Mouse (Mus musculus) frontal cortex, adult 2 months (tissue): ENCODE data around the gene Ptprg. TPM values are rescaled to one million over a fixed set of nuclear protein-coding genes. Genes with fewer than 3 reads are reported as not detected.

ENCODE experiments used
- DNase-seq, 2 experiments: peaks; one replicate each; pipeline ENCODE4 v3.0.0; 2022; ENCODE audit warnings: low spot score in 1 of 2; ENCODE audit errors: extremely low spot score in 1 of 2
- polyA plus RNA-seq: library from polyadenylated mRNA; depleted of rRNA; stranded (reverse); fragments of >200 nt; gene quantifications from 2 replicates; pipeline ENCODE4 v1.2.3, GENCODE M21; 2012

Gene Ptprg
- polyA plus RNA-seq, 1 experiment: 37.9 TPM

GRCm38 (mm10) chr14:12112548-12113011, 559.2 kb downstream of the Ptprg start:
- DNase-seq: peak in 1 of 2 experiments; percentile 10

DNA sequence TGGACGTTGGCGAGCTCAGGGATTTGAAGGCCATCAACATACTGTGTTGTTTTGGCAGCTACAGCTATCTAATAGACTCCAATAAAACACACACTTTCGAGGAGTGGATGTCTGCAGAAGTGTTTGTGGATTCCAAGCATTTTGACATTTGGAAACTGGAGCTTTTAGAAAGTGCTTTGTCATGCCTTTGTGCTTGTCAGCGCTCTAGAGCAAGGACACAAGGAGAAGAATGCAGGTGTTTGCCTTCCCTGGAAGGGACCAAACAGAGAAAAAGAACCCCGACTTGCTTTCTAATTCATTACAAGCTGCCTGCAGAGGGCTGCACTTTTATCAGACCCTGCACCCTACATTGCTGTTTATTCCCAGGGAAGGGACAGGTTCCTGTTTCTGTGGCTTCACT, 560.0 kb downstream of the Ptprg start:
- peak in 1 of 2 experiments; percentile 13 for DNase-seq

DNA sequence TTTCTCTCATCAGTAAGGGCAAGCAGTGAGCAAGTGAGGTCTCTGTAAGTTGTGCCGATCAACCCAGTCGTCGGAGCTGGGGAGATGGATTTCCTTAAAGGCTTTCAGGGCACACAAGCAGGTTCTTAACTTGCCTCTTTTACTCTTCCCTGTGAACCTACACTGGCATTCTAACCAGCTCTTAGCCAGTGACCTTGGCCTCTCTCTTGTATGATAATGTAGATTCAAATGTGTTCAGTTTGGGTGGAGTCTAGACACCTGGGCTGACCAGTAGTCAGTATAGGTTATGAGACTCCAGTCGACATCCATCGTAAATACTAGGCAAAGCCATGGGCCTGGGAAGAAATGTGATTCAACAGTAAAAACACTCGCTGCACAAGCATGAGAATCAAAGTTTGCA, 560.7 kb downstream of the Ptprg start:
- DNase-seq: no peak

DNA sequence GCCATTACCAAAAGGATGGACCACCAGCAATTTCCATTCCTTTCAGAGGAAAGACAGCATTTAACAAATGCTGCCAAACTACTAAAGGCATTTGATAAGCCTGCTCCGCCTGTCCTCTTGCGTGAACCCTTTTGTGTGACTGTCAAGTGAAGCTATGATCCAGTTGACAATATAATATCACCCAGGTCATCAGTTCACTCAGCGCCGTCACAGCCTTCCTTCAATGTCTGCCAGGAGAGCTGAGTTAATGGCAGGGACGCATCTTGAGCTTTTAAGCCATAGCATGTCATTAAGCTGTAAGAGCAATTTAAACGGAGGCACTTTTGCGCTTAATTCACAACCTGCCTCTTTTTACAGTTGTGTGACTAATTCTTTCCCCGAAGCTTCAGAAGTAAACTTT, 565.9 kb downstream of the Ptprg start:
- DNase-seq: no peak

DNA sequence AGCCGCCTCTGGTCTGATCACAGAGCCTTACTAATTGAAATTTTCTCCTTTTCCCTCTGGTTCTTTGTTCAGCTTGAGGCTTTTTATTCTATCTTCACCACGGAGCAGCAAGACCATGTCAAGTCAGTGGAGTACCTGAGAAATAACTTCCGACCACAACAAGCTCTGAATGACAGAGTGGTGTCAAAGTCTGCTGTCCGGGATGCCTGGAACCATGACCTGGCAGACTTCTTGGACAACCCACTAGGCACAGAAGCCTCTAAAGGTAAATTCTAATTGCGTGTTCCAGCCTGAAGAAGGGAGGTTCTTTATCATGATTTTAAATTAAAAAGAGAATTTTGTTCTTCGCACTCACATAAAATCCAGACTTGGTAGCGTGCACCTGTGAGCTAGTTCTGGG, 568.6 kb downstream of the Ptprg start:
- DNase-seq: no peak

DNA sequence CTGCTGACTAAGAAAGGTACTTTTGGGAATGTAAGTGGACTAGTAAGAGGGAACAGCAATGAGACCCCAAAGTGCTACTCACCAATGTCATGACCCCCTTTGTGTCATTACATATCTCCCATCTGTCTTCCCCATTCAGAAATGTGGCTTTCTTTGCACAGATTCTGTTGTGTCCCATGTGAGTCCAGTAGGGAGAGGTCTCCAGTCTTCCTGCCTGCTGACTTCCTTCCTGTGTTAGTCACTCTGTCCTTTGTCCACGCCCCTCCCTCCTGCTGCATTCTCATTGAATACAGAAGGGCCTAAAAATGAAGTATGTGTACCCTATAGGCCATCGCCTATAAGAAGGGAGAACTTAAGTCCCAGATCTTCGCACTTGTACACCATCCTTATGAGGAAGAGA, 571.4 kb downstream of the Ptprg start:
- DNase-seq: no peak

DNA sequence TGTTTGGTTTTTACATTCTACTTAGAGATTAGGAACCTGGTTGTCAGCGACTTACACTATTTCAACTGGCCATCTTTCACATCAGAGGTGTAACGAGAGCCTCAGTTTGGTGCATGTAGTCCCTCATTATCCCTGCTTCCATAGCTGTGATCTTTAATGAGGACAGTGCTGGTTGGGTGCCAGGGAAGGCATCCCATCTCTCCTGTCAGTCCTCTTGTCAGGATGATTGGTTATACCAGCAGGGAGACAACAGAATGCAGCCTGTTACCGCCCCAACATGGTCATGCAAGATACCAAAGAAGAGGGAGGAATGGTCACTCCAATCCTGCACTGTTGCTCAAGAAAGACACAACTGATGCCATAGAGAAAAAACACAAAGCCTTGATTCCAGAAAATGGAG, 574.6 kb downstream of the Ptprg start:
- DNase-seq: no peak

- DNase-seq: no peak
Observed at GRCm38 (mm10) chr14:12132046-12132615, 578.8 kb downstream of the Ptprg start.

GRCm38 (mm10) chr14:12133163-12133562, 579.8 kb downstream of the Ptprg start:
- DNase-seq: no peak

GRCm38 (mm10) chr14:12134504-12134903, 581.2 kb downstream of the Ptprg start:
- no peak for DNase-seq

- no peak for DNase-seq
Observed at GRCm38 (mm10) chr14:12136536-12136935, 583.2 kb downstream of the Ptprg start.

DNA sequence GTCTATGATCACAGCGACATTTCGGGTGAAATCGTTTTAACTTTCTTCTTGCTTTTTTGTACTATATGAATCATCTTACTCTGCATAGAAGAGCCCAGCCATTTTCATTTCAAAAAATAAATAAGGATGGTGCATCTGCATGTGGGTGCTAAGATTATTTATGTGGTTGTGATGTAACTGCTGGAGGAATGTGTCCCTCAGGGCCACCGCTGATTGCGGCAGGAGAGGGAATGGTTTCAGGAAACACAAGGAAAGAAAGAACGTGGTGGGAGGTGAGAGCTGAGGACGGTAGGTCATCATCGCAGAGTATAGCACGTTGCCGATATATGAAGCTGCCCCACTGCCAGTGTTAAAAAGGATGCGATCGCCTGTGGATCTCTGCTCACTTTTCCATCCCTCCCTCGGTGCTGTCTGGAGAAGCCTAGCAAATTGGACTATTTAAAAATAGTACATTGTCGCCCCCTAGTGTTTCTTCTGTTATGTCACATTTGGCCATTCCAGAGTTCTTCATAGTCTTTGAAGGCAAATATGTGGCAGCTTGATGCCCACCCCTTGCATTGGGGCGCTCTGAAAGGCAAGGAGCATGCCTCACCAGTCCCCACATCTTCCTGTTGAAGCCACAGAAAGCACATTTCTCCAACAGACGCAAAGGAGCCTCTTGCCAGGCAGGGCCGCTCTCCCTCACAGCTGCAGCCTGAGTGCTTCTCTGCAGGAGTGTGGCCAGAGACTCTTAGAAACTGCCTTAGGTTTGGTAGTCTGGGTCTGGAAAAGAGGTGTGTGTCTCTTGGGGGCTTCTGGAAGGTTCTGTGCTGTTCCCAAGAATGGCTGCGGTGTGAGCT, 586.5 kb downstream of the Ptprg start:
- peak; percentile 73 to 94 for DNase-seq

DNA sequence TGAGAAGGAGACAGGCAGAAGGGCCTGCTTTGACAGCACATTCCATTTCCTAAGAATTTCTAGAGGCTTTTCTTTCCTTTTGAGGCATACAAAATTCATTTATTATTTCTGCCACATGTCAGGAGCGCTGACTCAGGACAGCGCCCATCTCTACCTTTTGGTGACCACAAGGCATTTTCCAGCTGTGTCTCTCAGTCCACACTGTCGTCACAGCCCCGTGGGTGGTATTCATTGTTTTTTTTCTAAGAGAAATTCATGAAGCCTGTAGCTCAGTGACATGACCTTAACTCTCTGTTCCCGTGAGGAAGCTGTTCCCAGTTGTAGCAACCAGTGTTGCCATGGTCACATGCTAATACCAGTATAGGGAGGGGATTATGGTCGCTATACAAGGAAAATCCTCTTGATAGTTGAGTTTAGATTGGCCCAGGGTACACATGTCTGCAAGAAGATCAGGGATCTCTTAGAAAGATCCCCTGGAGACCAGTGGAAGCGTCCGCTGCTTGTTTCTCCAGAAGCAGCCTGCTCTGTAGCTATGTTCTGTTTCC, 590.7 kb downstream of the Ptprg start:
- DNase-seq: no peak

DNA sequence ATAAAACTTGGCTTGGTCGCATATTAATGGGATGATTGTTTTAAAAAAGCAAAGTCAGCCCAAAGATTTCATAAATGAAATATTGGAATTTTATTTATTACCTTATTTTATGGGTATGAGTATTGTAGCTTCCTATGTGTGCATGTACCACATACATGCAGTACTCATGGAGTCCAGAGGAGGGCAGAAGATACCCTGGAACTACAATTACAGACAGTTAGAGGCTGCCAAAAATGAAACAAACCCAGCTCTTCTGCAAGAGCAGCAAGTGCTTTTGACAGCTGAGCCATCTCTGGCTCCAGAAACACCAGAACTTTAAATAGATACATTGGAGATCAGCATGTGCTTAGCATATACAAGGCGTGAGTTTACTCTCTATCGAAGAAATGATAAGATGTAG, 592.6 kb downstream of the Ptprg start:
- DNase-seq: peak in 1 of 2 experiments; percentile 28

DNA sequence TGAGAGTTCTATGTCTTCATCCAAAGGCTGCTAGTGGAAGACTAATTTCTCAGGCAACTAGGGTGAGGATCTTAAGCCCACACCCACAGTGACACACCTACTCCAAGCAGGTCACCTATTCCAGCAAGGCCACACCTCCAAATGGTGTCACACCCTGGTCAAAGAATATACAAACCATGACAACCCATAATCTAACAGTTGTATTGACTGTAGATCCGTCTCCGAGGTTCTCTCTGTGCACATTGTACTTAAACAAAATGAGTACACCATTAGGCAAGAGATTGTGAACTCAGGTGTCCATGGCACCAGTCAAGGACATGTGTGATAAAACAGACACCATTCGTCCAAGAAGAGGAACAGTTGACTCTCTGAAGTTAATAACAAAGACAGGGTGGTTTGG, 596.2 kb downstream of the Ptprg start:
- no peak for DNase-seq

- DNase-seq: peak; percentile 53 to 90
Observed at GRCm38 (mm10) chr14:12151927-12152326, 598.6 kb downstream of the Ptprg start.

GRCm38 (mm10) chr14:12152748-12153147, 599.4 kb downstream of the Ptprg start:
- DNase-seq: no peak

DNA sequence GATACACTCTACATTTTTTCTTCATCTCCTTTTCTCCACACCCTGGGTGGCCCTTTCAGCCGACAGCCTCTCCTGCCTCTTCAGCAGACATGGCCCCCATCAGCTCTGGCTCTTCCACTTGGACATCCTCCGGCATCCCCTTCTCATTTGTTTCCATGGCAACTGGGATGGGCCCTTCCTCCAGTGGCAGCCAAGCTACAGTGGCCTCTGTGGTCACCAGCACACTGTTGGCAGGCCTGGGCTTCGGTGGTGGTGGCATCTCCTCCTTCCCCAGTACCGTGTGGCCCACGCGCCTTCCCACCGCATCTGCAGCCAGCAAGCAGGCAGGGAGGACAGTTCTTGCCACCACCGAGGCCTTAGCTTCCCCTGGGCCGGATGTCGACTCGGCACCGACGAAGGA, 600.3 kb downstream of the Ptprg start:
- no peak for DNase-seq

DNA sequence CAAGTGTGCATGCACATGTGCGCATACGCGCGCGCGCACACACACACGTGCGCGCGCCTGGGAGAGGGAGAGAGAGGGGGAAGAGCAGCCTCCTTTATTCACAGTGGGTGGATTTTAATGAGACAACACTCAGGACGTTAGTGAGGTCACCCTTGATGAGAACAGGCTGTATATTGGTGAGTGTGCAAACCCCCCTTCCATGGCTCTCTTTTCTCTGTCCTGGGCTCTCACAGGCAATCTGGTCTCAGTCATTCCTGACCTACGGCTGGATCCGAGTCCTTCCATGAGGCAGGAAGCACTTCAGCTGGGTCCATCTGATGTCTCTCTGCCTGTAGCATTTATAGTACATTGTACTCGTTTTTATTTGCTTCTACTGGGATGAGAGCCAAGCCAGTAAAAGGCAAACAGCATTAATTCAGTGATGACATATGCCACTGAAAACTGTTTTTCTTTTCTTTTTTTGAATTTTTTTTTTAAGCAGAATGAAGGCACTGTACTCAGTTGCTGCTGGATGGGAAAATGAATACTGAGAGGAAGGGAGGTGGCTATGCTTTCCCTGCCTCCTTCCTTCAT, 608.5 kb downstream of the Ptprg start:
- peak in 1 of 2 experiments; percentile 60 for DNase-seq

DNA sequence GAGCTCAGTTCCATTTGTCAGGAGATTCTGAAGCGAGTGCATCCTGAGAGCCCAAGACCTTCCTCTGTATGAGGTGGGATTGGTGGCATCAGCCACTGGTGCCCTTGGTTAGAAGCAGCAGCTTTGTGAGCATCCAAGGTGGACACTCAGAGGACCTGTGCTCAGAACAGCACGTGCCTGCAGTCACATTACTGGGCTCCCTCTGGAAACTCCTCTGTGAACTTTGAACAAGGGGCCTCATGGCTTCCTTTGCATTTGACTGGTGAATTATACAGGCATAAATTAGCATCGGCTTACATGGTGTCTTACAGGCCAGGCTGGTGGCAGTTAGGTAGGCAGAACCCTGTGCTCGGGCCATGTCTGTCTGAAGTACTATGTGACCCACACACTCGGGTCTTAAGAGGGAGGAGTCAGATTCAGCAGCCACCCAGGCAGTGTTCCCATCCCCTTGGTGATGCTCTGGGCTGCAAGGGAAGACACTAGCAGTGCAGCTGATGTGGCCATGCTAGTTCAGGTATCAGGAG, 609.1 kb downstream of the Ptprg start:
- DNase-seq: no peak

DNA sequence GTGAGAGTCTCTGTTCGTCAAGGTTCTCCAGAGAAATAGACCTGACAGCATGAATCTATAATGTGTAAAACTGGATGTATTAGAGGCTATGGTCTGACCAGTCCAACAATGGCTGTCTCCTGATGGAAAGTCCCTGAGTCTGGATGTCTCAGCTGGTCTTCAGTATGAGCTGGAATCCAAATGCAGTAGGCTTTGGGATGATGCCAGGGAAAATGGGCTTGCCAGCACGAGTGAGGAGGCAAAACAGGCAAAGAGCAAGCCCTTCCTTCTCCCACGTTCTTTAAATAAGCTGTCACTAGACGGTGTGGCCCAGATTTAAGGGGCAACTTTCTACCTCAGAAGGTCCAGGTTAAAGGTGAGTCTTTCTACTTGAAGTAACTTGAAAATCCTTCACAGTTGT, 609.9 kb downstream of the Ptprg start:
- no peak for DNase-seq
